Mouse (Mus musculus) WW6 (cell line): ENCODE results near the gene Slc2a4.
A peak's percentile ranks its signal among the peaks of the same experiment; 100 is the strongest.
"Not testable (repeated sequence)": the region's sequence is repeated elsewhere in the genome, so short reads cannot be mapped to it uniquely, and the experiment has no call there.

Experiments
- DNase-seq: peaks from one replicate; pipeline ENCODE4 v3.0.0-alpha.2; 2013; ENCODE audit warnings: low read depth, low spot score

Gene Slc2a4

DNA sequence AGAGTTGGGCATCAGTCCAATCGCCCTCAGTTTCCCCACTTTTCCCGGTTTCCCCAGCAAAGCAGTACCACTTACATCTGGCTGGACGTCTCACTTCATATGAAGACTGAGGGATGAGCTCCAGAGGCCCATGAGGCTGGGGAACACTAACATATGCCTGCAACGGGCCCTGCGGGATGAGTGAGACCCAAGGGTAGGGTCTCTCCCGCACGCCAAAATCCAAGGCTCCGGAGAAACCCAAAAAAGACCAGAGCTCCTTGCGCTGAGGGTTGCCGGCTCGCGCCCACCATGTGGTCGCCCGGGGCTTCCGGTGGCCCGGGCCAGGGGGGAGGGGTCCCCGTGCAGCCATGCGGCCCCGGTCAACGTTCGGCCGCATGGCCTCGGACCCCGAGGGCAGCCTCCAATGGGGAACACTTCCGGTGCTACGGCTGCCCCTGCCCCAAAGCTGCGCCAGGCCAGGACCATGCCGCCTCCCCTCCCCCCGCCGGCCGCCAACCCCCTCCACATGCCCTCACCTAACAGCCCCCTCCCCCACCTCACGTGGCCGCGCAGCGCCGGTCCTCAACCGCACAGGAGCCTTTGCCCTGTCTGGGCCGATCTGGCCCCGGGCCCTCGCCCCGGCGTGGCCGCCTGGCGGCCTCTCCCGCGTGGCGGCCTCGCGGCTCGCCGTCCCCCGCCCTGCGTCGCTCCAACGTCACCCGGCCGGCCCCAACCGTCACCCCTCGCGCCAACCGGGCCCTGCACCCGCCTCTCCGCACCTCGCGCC lies 27.5 kb downstream of the Slc2a4 start:
- no peak for DNase-seq

DNA sequence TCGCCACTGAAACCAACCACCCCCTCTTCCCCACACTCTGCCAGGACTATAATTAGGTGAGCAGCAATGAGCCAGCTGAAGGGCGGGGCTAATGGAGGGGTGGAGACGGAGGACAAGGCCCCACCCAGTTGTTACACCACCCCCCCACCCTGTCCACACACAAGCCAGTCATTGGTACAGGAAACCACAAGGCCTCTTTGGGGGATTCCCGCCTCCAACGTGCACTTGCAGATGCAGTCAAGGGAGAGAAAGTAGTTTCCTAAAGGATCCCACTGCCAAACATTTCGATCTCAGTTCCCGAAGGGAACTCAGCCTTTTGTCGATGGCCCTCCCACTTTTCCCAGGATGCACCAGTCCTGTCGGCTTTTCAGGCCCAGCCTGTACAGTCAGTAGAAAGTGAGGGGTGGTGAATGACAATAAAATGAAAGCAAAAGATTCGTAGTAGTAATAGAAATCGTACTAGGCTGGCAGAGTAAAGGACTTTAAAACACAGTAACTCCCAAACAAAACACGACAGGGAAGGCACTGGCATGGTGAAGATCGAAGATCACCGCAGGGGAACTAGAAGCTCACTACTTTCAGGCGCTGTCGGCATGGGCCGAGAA lies 28.2 kb downstream of the Slc2a4 start:
- no peak for DNase-seq

DNA sequence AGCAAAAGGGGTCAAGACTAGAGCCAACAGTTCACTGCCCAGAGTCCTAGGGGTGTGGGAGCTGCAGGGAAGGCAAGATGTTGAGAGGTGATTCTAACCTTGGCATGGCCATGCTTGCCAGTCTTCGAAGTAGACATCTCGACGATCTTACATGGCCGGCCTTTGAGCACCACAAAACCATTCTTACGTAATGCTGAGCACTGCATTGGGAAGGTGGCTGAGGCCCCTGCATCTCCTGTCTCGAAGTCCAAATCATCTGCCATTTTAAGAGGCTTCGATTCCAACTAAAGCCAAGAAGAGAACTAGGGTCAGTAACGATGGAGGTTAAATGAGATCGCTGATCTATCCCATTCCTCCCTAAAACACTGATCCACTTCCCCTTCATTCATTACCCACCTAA lies 28.9 kb downstream of the Slc2a4 start:
- no peak for DNase-seq

DNA sequence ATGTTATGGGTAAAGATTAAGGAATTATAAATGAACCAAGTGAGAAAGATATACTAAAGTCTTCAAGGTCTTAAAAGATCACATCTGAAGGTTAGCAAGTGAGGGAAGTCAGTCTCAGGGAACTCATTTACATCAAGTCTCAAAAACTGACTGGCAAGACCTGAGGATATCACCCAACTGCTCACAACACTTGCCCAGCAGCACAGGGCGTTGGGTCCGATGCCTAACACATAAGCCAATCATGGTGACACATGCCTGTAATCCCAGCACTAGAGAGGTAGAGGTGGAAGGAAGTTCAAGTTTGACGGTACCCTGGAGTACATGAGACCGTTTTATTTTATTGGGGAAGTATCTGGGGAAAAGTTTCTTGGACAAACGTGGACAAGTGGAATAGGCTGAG lies 29.9 kb downstream of the Slc2a4 start:
- no peak for DNase-seq

DNA sequence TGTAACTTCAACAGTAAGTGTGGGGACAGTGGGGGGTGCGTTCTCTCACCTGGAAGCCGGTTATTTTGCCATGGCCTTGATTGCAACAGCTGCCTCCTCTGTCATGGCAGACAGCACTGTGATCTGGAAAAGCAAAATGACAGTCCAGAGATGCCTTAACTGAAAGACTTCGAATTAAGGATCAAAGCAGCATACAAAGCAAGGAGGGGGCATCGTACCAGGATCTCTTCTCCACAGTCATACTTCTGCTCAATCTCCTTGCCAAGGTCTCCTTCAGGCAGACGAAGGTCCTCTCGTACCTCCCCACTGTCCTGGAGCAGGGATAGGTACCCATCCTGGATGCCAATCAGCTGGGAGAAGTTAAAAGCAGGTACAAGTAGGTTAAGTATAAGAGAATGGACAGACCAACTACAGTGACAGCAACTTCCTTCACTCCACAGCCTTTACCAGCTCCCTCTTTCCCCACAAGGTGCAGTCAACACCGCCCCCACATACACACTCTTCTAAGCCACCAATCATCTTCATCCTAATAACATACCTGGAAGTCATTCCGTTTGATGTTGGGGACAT lies 30.5 kb downstream of the Slc2a4 start:
- no peak for DNase-seq

DNA sequence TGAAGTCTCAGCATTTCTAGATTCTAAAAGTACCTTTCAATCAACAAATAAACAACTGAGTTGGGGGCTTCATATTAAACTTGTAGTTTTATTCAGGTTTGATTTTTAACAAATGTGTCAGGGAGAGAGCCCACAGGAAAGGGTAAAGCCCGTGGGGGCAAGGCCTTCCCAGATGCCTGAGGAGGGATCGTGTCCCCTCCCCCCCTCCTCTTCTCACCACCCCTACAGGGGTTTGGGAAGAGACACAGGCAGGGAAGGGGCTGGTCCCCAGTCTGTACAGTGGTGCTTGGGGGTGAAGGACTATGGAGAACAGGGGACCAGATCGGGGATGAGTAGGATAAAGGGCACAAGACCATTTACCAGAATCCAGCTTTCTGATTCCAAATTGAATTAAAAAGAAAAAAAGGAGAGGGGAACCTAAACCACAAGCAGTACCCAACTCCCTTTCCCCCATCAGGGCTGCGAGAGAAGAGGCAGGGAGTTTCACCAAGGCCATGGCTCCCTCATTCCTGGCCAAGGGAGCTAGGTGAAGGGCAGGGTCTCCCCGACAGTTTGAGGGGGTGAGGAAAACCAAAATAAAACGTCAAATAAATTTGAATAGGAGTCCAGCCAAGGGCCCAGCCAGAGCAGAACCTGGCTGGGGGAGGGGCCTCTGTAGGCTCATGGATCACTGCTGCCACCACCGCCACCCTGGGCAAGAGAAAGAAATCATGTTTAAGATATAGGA lies 31.2 kb downstream of the Slc2a4 start:
- DNase-seq = not testable (repeated sequence)

DNA sequence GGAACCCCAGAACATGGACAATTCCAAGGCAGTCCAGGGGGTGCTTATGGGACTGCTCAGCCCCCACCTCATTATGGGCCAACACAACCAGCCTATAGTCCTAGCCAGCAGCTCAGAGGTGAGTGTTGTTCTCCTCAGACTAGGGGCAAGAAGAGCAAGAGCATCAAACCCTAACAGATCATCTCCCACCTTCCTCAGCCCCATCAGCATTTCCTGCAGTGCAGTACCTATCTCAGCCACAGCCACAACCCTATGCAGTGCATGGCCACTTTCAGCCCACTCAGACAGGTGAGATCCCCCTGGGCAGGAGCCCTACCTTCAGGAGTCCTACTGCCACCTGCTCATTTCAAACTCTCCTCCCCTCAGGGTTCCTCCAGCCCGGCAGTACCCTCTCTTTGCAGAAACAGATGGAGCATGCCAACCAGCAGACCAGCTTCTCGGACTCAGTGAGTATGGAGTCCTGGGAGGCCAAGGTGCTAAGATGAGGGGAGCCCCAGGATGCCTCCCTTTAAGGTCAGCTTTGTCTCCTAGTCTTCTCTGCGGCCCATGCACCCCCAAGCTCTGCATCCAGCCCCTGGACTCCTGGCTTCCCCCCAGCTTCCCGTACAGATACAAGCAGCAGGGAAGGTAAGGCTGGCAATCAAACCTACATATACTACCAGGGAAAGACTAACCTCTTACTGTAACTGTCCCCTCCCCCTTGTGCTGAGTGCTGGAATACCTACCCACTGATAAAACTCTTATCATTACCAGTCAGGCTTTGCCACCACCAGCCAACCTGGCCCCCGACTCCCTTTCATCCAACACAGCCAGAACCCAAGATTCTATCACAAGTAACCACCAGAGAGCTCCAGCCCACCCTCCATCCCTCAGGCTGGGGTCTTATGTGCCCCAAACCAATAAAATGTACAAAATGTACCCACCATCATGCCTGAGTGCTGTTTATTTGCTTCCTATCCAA lies 32.0 kb downstream of the Slc2a4 start:
- no peak for DNase-seq

DNA sequence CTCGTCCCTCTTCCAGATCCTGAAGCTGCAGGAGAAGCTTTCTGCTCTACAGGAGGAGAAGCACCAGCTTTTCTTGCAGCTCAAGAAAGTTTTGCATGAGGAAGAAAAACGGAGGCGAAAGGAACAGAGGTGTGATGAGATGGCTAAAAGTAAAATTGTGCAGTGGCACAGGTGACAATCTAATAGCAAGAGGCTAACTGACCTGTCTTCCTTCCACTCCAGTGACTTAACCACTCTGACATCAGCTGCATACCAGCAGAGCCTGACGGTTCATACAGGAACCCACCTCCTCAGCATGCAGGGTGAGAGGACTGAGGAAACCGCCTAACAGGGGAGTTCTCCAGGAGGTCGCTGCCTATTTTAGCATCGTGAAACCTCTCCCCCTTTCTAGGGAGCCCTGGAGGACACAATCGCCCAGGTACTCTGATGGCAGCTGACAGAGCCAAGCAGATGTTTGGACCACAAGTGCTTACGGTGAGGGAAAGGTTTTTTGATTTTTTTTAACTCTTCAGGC lies 33.0 kb downstream of the Slc2a4 start:
- no peak for DNase-seq

DNA sequence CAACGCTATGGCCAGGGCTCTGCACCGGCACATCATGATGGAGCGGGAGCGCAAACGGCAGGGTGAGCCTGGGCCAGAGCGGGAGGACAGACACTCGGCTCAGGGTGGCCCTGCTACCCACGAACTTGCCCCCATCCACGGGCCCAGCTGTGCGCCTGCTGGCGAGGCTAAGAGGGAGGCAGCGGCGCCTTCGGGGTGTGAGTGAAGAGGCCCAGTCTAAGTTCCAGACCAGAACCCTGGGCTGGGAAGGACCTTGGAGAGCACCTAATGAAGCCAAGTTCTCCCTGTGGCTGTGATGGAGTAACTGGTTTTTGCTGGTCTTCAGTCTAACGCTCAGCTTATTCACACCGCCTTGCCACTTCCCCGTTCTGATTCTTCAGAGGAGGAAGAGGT lies 33.6 kb downstream of the Slc2a4 start:
- no peak for DNase-seq

DNA sequence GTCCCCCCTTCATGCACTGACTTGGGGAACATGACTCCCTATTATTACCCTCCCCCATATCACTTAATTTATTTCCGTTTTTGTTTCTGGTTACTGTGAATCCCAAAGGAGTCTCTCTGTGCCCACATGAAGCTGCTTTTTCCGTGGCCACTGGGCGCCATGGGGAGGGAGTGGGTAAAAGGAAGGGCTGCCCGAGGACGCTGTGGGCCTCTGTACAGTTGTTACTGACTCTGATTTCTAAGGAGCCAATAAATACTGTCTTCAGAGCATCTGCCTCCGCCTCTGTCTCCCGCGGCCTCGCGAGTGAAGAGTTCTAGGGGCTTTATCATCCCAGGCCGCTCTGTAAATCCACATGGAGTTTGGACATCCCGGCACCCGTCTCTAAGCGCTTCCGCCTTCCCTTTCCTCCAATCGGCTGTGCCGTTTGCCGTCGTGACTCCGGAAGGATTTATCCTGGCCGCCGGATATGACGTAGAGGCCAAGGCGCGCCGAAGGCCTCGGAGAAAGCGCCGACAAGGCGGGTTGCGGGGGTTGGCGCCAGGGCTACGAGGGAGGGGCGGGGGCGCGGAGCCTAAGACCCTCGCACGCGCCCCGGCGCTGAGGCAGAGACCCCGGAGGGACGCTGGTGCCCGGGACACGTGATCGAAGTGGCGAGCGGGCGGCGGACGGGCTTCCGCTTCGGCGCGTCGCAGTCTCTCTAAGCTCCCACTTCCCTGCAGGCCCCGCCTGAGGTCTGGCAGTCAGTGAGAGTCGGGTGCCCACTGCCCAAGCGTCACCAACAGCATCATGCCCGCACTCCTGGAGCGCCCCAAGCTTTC lies 34.2 kb downstream of the Slc2a4 start, which contains the start of gene Gps2:
TSS of gene Gps2 (plus strand) at position 335 of the 818 bp plus-strand sequence.
- peak; percentile 93 for DNase-seq

DNA sequence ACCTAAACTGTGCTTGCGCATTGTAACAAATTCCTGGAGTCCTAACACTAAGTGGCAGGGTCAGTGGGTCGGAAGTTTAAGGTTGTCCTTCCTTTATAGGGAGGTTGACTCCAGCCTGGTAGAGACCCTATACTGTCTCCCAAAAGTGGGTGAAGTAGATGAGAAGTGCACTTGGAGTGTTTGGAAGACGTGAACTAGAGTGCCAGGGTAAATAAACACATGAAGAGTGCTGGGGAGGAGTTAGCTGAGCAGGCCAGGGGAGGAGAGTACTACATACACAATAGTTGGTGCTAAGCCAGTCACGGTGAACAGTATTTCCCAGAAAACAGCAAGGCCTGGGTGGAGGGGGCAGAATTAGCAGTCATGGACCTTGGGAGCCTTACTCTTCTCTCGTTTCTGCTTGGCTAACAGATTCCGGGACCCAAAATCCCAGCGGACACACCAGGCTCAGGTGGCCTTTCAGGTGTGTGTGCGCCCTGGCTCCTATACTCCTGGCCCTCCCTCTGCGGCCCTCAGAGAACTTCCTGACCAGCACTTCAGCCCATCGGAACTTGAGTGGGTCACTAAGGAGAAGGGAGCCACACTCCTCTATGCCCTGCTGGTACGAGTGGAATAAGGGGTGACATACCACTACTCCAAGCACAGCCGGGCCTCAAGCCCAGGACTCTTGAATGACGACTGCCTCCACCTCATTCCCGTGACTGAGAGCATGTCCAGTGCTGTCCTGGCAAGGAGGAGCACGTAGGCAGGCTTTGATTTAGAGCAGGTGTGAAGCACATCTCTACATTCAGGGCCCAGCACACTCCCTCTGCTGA lies 35.1 kb downstream of the Slc2a4 start:
- no peak for DNase-seq

DNA sequence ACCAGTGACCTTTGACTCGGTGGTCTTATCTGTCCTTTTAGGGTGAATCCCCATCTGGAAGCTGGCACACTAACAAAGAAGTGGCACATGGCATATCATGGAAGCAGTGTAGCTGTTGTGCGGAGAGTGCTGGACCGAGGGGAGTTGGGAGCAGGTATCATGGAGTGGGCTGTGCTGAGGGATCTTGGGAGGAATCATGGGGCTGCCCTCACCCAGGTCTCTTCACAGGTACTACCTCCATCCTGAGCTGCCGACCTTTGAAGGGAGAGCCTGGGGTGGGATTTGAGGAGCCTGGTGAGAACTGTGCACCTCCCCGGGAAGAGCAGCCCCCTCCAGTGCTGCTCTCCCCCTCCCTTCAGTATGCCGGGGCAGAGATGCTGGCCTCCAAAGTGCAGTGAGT lies 36.3 kb downstream of the Slc2a4 start:
- DNase-seq = no peak

DNA sequence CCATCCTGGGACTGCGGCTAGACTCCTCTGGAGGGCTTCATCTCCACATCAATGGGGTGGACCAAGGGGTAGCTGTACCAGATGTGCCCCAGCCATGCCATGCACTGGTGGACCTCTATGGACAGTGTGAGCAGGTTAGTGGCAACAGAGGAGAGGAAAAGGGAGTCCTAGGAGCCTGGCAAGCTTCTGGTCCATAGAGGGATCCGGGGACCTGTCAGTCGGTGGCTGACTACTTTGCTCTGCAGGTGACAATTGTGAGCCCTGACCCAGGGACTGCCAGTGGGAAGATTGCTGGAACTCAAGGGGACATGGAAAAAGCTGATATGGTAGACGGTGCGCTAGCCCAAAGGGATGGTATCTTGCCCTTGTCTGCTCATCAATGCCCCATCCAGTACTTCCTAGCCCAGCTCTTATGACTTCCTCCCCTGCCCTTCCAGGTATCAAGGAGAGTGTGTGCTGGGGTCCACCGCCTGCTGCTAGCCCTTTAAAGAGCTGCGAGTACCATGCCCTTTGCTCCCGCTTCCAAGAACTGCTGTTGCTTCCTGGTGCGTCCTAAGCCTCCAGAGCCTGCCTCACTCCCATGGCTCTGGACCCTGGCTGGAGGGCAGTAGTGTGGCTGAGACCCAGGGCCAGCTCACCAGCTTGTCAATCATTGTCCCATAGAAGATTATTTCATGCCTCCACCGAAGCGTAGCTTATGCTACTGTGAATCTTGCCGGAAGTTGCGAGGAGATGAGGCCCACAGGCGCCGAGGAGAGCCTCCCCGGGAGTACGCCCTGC lies 37.0 kb downstream of the Slc2a4 start:
- no peak for DNase-seq

DNA sequence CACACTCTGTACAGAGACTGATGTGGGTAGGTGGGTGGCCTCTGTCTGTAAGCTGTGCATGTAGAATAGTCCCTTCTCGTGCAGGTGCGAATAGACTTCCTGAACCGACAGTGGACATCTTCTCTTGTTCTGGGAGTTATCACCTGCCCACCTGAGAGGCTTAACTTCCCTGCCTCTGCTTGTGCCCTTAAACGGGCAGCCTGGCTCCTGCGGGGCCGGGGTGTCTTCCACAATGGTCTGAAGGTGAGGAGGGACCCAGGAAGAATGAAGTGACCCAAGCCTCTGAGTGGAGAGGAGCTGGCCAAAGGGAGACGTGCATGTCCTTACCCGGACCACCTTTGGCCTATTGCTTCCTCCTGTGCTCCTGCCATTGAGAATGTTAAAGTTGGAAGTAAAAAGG lies 37.8 kb downstream of the Slc2a4 start:
- no peak for DNase-seq

DNA sequence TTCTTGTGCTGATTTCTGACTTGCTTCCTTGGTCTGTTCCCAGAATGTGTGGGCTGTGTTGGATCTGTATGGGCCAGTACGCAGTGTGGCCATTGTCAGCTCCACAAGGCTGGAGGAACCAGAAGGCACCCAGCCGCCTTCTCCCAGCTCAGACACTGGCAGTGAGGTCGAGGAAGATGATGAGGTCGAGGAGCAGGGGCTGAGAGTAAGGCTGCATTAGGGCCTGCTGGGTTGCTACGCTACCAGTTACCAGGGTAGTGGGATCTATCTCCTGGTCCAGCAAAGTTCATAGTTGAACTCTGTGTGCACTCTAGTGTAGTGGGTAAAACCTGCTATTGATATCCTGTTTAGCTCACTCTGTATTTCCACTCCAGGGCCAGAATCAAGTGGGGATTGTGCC lies 38.8 kb downstream of the Slc2a4 start:
- no peak for DNase-seq

DNA sequence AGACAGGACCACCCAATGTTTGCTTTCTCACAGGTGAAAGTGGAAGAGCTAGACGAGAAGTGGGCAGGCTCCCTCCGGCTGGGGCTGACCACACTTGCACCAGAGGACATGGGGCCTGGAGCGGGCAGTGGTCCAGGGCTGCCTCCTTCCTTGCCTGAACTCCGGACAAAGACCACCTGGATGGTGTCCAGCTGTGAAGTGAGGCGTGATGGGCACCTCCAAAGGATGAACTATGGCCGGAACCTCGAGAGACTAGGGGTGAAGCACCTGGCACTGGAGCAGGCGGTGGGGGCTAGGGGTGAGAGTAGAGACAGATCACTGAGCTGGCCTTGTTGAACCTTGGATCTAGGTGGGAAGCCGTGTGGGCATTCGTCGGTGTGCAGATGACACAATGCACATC lies 39.3 kb downstream of the Slc2a4 start:
- no peak for DNase-seq

DNA sequence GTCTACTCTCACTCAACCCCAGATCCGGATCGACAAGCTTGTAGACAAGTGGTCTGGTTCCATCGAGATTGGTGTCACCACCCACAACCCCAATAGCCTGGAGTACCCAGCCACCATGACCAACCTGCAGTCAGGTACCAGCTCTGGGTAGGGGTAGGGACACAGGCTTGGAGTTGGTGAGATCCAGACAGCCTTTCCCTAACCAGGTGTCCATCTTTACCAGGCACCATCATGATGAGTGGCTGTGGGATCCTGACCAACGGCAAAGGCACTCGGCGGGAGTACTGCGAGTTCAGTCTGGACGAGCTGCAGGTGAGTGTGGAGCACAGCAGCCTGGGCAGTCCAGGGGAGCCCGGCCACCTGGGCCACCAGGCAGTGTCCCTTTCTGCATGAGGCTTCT lies 43.7 kb downstream of the Slc2a4 start:
- DNase-seq = no peak

DNA sequence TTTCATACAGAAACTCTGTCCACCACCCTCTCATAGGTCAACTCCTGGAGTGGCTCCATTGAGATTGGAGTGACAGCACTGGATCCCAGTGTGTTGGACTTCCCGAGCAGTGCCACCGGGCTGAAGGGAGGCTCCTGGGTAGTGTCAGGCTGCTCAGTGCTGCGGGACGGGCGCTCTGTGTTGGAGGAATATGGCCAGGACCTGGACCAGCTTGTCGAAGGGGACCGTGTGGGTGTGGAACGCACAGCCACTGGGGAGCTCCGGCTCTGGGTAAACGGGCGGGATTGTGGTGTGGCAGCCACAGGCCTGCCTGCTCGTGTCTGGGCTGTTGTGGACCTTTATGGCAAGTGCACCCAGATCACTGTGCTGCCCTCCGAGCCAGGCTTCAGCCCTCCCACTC lies 45.0 kb downstream of the Slc2a4 start:
- no peak for DNase-seq

DNA sequence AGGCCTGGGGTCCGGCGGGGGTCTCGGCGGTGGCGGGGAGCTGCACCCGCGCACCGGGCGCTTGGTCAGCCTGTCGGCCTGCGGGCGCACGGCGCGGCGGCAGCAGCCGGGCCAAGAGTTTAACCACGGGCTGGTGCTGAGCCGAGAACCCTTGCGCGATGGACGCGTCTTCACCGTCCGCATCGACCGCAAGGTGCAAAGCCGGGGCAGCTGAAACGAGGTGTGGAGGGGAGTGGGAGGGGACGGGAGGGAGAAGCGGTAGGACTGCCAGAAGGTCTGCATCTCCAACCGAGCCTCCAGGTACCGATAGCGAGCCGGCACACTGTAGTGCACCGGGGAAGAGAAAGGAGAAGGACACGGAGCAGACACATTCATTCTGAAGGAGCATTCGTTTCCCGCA lies 46.0 kb downstream of the Slc2a4 start:
- DNase-seq = no peak
